Mouse (Mus musculus) heart, postnatal 36 days (tissue): ENCODE results near the gene Aurkb. TPM values are rescaled to one million over a fixed set of nuclear protein-coding genes. Genes with fewer than 3 reads are reported as not detected.
A peak's percentile ranks its signal among the peaks of the same experiment; 100 is the strongest.

Experiments
- DNase-seq, 2 experiments: peaks; one replicate each; pipeline ENCODE4 v3.0.0; 2021 to 2022
- intact Hi-C: fragments of 180-260 bp; cut with DNase I; formaldehyde crosslinking; loops from one replicate; pipeline ENCODE4 v1.15.1; 2025
- total RNA-seq, 2 experiments: library from RNA; stranded (reverse); gene quantifications; 2 replicates each; pipeline ENCODE4 v1.2.3; 2021

Aurkb gene
- total RNA-seq, 2 experiments from 2014 or later, result 0.72 to 1.2 TPM

DNA sequence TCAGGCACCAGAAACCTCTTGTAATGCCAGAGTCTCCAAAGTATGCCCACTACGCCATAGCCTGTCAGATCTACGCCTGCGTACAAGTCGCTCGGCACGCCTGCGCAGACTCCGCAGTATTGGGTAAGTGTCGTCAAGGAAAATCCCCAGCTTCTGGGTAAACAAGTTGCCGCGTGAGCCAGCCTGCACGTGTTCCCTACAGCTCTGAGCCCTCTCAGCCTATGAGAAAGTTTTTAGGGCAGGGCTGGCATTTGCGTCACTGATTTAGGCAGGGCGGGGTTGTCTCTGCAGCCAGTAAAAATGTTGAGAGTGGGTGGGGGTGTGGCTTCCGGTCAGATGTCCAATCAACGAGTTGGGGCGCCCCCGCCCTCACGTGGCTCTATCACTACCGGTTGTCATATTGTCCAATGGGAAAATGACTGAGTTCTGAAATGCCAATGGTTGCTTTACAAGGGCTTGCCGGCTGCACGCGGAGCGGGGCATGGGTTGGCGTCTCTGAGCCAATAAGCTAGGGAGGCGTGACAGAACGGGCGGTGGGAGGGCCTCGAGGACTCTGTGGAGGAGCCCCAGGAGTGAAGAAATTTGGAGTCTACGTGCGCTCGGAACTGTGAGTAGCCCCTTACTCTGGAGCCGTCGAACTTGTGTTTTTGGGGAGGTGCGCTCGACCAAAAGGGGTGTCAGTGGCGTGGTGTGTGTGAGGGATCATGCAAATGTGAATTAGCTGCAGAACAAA, 49.4 kb downstream of the Aurkb start, which contains the start of gene Per1:
Gene Per1, plus strand, starts transcription at position 521 of the 733 bp plus-strand sequence.
- intact Hi-C loops, result loop anchor here (5.0 kb wide), 2 partner anchors 302 to 322 kb away; partner anchors contain the start of genes Cyb5d1, Naa38 and Tmem88
- peak; percentile 96 to 98 for DNase-seq

DNA sequence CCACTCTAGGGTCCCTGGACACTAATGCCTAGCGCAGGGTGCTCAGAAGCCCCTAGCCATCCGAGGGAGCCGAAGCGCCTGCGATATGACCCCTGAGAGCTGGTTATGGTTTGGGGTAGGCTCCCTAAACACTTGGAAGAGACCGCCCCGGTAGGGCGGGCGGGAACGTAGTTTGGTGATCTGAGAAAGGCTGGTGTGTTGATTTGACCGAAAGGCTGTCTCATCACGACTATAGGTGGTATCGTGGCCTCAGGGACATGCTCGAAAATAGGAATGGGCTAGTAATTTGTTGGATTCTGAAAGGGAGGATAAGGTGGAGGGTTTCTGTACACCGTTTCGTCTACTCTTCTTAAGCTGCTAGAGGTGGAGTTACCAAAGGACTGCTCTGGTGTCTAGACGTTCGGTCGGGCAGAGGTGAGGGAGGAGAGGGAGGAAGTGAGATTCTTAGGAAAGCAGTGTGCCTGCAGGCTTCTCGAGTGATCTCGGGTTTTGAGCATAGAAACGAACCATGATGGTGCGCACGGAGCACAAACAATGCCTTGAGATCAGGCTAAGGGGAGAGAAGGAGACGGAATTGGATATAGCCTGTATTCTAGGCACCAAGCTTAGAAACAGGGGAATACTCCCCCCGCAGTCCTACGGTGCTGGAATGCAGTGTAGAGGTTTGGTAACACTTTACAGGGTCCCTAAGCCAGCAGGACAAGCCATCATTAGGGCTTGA, 50.2 kb downstream of the Aurkb start:
- intact Hi-C loops, result loop anchor here (5.0 kb wide), 2 partner anchors 302 to 322 kb away; partner anchors contain the start of genes Cyb5d1, Naa38 and Tmem88
- DNase-seq, result peak; percentile 57 to 73

DNA sequence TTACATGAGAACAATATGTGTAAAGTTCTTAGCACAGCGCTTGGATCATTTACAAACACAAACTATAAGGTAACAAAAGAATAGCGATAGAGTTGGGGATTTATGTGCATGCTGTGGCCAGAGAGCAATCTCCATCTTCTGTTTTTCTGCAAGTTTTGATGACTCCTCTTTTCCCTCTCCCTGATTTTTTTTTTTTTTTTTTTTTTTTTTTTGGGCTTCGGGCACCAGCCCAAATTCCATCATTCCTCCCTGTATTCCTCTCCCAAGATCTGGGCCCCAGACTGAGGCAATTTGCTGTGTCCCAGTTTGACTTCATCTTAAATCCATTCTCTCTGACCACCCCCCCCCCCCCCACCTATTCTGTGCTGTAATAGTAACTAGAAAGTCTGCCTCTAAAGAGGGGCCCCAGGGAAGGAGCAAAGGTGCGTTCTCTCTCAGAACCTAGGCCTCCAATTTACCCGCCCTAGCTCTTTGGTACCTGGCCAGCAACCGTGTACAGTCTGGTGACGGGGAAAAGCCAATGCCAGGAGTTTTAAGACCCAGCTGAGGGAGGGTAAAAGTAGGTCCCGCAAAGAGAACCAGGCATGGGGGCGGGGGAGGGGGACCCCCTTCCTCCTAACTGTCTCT, 51.0 kb downstream of the Aurkb start:
- DNase-seq, result no peak
- intact Hi-C loops, result loop anchor here (5.0 kb wide), 2 partner anchors 301 to 321 kb away; partner anchors contain the start of genes Cyb5d1, Naa38 and Tmem88

DNA sequence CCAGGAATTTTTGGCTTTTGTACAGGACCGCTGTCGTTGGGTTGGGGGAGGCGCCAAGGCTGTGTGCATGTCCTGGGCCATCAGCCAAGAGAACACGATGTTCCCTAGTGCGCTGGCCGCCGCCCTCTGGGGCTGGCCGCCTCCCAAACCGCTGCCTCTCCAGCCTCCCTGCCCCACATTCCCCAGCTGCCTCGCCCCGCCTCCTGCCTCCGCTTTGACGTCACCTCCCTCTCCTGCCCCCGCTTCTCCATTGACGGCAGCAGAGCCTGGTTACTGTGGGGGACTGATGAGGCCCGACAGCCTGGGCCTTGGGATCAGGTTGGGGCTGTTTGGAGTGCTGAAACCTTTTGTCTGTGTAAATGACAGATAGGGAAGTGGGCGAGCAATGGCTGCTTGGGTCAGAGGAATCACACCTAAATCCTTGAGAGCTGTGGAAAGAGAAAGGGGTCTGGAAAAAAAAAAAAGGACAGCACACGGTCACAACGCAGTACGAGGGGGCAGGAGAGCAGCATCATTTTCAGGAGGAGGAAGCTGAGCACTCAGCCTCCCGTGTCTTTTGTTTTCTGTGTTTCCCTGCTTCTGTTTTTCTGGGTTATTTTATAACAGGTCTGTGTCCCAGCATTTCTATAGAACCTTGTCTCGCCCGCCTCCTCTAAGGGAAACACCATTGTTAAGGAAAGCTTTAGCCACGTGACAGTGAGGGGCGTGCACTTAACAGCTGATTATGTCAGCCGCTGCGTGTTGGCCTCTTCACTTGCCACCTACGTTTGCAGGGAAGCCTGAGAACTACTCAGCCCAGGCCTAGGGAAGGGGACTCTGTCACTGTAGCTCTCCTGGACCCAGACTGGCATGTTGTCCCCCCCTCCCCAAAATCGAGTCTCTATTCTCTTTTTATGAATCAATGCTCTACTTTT, 51.8 kb downstream of the Aurkb start:
- intact Hi-C loops, result loop anchor here (5.0 kb wide), 2 partner anchors 300 to 320 kb away; partner anchors contain the start of genes Cyb5d1, Naa38 and Tmem88
- peak; percentile 100 for DNase-seq

DNA sequence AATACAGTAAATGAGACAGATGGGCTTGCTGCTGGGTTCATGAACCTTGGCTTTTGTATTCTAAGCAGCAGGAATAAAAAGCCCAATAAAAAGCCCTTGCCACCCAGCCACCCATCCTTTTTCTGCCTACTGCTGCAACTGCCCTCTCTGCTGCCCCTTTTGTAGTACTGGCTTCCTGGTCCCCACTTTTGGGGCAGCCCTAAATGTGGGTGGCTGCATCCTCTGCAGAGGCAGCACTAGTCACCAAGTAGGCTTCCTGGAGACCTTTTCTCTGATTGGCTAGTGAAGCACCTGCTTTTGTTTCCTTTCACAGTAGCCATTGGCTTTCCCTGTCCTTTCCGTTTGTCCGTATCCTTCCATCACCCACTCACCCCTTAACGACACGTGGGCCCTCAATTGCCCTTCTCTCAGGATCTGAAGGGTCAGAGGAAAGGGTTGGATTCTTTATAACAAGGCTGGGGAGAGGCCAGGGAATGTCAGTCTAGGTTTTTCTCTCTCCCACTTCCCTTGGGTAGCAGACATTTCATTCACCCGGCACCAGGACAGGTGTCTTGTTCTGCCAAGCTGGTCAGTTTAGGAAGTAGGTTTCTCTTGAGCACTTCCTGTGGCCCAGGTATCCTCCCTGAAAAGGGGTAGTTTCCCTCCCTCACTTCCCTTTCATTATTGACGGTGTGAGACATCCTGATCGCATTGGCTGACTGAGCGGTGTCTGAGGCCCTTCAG, 52.8 kb downstream of the Aurkb start:
- no peak for DNase-seq
- intact Hi-C loops, result loop anchor here (5.0 kb wide), 2 partner anchors 299 to 319 kb away; partner anchors contain the start of genes Cyb5d1, Naa38 and Tmem88

DNA sequence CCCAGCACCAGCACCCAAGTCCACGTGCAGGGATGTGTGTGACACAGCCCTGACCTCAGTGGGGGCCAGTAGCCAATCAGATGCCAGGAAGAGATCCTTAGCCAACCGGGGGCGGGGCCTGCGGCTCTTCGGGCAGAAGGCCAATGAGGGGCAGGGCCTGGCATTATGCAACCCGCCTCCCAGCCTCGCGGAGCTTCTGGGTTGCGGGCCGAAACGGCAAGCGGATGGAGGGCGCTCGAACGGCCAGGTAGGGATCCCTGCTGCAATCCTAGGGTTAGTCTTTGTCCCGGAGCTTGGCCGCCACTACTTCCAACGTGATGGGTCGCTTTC, 53.3 kb downstream of the Aurkb start:
- peak; percentile 99 to 100 for DNase-seq
- intact Hi-C loops, result loop anchor here (5.0 kb wide), 2 partner anchors 299 to 319 kb away; partner anchors contain the start of genes Cyb5d1, Naa38 and Tmem88

DNA sequence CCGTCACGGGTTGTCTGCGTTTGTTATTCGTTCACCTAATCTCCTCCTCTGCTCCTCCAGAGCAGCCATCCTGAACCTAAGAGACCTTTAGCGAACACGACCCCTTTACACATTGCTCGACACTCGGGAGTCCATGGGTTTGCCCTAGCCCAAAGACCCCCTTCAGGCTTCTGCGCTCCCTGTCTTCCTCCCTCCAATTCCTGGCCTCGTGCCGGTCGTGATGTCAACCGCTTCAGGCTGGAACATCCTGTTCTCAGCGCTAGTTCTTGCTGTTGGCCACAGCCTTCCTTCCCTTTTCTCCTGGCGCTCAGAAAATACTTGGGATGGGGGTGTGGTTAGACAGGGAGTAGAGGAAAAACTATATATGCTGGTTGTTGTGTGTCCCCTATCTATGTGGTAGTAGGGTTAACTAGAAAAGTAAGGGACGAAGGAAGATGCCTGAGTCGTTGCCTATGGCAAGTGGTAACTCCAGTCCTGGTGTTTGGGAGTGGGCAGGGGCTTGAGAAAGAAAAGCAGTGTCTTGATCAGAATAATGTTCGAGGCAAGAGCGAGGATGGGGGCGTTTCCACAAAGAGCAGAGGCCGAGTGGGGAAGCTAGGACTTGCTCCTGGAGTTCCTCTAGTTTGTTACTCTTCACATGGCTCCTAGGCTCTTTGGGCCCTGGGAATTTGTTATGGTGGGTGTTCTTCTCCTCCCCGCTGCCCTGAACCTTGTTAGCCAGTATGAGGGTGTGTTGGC, 53.9 kb downstream of the Aurkb start:
- peak; percentile 93 to 94 for DNase-seq
- intact Hi-C loops, result loop anchor here (5.0 kb wide), 2 partner anchors 298 to 318 kb away; partner anchors contain the start of genes Cyb5d1, Naa38 and Tmem88

DNA sequence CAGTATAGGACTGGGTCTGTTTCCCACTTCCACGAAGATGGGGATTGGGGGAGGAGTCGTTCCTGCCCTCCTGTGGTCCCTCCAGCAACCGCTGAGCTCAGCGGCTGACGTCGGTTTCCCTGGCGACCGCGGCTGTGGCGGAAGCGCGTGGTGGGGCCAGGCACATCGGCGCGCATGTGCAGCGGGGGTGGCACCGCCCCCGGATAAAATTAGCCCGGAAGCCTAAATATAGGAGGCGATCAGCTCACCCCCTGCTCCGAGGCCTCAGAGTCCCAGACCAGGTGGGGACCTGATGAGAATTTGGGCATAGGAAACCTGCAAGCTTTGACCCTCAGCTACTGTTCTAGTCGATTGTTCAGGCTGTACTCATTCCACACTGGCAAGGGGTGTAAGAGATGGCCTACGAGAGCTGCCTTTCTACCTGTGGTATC, 54.5 kb downstream of the Aurkb start:
- intact Hi-C loops, result loop anchor here (5.0 kb wide), 2 partner anchors 297 to 317 kb away; partner anchors contain the start of genes Cyb5d1, Naa38 and Tmem88
- peak; percentile 94 to 95 for DNase-seq

DNA sequence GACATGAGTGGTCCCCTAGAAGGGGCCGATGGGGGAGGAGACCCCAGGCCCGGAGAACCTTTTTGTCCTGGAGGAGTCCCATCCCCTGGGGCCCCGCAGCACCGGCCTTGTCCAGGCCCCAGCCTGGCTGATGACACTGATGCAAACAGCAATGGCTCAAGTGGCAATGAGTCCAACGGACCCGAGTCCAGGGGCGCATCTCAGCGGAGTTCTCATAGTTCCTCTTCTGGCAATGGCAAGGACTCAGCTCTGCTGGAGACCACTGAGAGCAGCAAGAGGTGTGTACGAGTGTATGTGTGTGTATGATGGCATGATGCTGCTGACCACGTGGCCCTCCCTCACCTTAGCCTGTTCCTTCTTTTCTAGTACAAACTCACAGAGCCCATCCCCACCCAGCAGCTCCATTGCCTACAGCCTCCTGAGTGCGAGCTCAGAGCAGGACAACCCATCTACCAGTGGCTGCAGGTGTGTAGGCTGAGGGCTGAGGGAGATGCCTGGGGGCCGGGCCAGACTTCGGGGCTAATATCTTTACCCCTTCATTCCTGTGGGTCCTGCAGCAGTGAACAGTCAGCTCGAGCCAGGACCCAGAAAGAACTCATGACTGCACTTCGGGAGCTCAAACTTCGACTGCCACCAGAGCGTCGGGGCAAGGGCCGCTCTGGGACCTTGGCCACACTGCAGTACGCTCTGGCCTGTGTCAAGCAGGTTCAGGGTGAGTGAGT, 55.4 kb downstream of the Aurkb start:
- intact Hi-C loops, result no loop called here
- peak; percentile 20 to 26 for DNase-seq

Other genes with a start within 250 kb of the Aurkb start
- 10 to 100 TPM; 60.9 to 71.3 TPM for gene Ndel1, start 173.8 kb upstream of the Aurkb start, total RNA-seq
- not detected for gene Rnf222, start 157.1 kb upstream of the Aurkb start, total RNA-seq
- gene Rpl26, start 144.1 kb upstream of the Aurkb start, total RNA-seq, result 100 to 1,000 TPM; 655 to 678 TPM
- not detected for gene Odf4, start 118.6 kb upstream of the Aurkb start, total RNA-seq
- 10 to 100 TPM; 25.6 to 32.5 TPM for gene Arhgef15, start 88.2 kb upstream of the Aurkb start, total RNA-seq
- gene Slc25a35, start 77.5 kb upstream of the Aurkb start, total RNA-seq, result 1 to 10 TPM; 5.0 to 5.8 TPM
- gene Rangrf, start 70.5 kb upstream of the Aurkb start, total RNA-seq, result 10 to 100 TPM; 78.9 to 97.0 TPM
- 1 to 10 TPM; 5.8 to 8.3 TPM for gene Pfas, start 37.2 kb upstream of the Aurkb start, total RNA-seq
- 10 to 100 TPM; 12.5 to 14.3 TPM for gene Ctc1, start 29.7 kb upstream of the Aurkb start, total RNA-seq
- gene Borcs6, start 14.1 kb downstream of the Aurkb start, total RNA-seq, result 10 to 100 TPM; 16.0 to 17.1 TPM
- gene Tmem107, start 25.2 kb downstream of the Aurkb start, total RNA-seq, result 1 to 10 TPM; 4.2 to 6.1 TPM
- gene Vamp2, start 42.8 kb downstream of the Aurkb start, total RNA-seq, result 10 to 100 TPM; 50.5 to 72.7 TPM
- gene Per1, start 49.6 kb downstream of the Aurkb start, total RNA-seq, result 10 to 100 TPM; 34.2 to 82.1 TPM
- not detected for gene Hes7, start 74.8 kb downstream of the Aurkb start, total RNA-seq
- gene 9130213A22Rik, start 76.9 kb downstream of the Aurkb start, total RNA-seq, result under 1 TPM in 1 of 2 experiments, not detected in 1; 0.22 TPM
- not detected for gene Aloxe3, start 80.2 kb downstream of the Aurkb start, total RNA-seq
- not detected for gene Alox12b, start 111.3 kb downstream of the Aurkb start, total RNA-seq
- 1 to 10 TPM; 1.4 to 2.1 TPM for gene Alox8, start 152.2 kb downstream of the Aurkb start, total RNA-seq
- gene Gucy2e, start 191.4 kb downstream of the Aurkb start, total RNA-seq, result 1 to 10 TPM; 1.5 to 1.7 TPM